ENCODE assay signal across 9 mouse cellular contexts in genomic region chr16:94155041-94155653, GRCm38 (mm10).
DNase-seq lines count a peak whose midpoint lies in the region; ATAC-seq and TF ChIP-seq lines count a peak whose summit lies in the region.
"Had no signal": no experiment of that assay in that cellular context is flagged by ENCODE, and none has a peak within 500 bp of the region (broad histone marks: within the 10 kb centered on the region; RNA-seq: fewer than 3 reads in every experiment).

No protein-coding gene starts in this region.

- no peaks in the 10 kb centered on the region for H3K27me3 ChIP-seq in intestine, embryonic 16.5 days (replicated peaks; ENCODE audit: control insufficient read depth, insufficient read depth, low read length)
- no peaks in the 10 kb centered on the region for H3K27me3 ChIP-seq in intestine, postnatal 0 days (replicated peaks; ENCODE audit: control insufficient read depth, insufficient read depth, low read length)
- no peaks in the 10 kb centered on the region for H3K27me3 ChIP-seq in forebrain, embryonic 15.5 days

- H3K9ac ChIP-seq in intestine, embryonic 16.5 days (ENCODE audit: low read depth, low read length) = 0 out of 2 replicates have a peak overlapping the region, but pooled peaks have one; percentile 3
- no peak overlapping the region for H3K9ac ChIP-seq in intestine, postnatal 0 days (ENCODE audit: low read depth, low read length)
- H3K9ac ChIP-seq in forebrain, embryonic 15.5 days (replicated peaks) = 0 out of 2 replicates have a peak overlapping the region, but pooled peaks have one; percentile 6
- H3K9ac ChIP-seq: embryonic facial prominence, embryonic 13.5 days had no signal

- no peak overlapping the region for H3K4me3 ChIP-seq in intestine, embryonic 16.5 days (ENCODE audit: low read length)
- no peak overlapping the region for H3K4me3 ChIP-seq in intestine, postnatal 0 days (ENCODE audit: low read depth, low read length)
- no peak overlapping the region for H3K4me3 ChIP-seq in forebrain, embryonic 15.5 days
- H3K4me3 ChIP-seq: embryonic facial prominence, embryonic 13.5 days had no signal

- 51% methylated on average over 14 of the region's 14 CpGs for WGBS in intestine, embryonic 16.5 days
- WGBS in intestine, postnatal 0 days = 59% methylated on average over 14 of the region's 14 CpGs
- 24% methylated on average over 14 of the region's 14 CpGs for WGBS in forebrain, embryonic 15.5 days

- no peak for ATAC-seq in intestine, embryonic 16.5 days
- no peak for ATAC-seq in intestine, postnatal 0 days
- peak; percentile 86 for ATAC-seq in forebrain, embryonic 15.5 days (replicated peaks)

- peak; percentile 63 for DNase-seq in cerebellum, adult 11 months
- DNase-seq in layer of hippocampus, postnatal 25 days (ENCODE audit: extremely low spot score in 1 of 2, low spot score in 1 of 2) = peak; percentile 14 to 26
- DNase-seq in spleen, postnatal 36 days (ENCODE audit: low spot score in 2 of 2) = no peak
- DNase-seq in lung, postnatal 10 days = no peak
- DNase-seq in lung, postnatal 4 days = no peak

- no peaks in the 10 kb centered on the region for H3K36me3 ChIP-seq in intestine, embryonic 16.5 days (ENCODE audit: control insufficient read depth, insufficient read depth, low read length)
- no peaks in the 10 kb centered on the region for H3K36me3 ChIP-seq in intestine, postnatal 0 days (ENCODE audit: control insufficient read depth, insufficient read depth)
- H3K36me3 ChIP-seq in forebrain, embryonic 15.5 days = no peaks in the 10 kb centered on the region
- H3K36me3 ChIP-seq: embryonic facial prominence, embryonic 13.5 days had no signal

- peaks cover 22% of the 10 kb centered on the region for H3K4me1 ChIP-seq in intestine, embryonic 16.5 days (ENCODE audit: control insufficient read depth, insufficient read depth, low read length)
- no peaks in the 10 kb centered on the region for H3K4me1 ChIP-seq in intestine, postnatal 0 days (replicated peaks; ENCODE audit: control insufficient read depth, insufficient read depth, low read length)
- H3K4me1 ChIP-seq in forebrain, embryonic 15.5 days = peaks cover 19% of the 10 kb centered on the region

- no peak for TF ChIP-seq CTCF in intestine, postnatal 0 days (IDR thresholded peaks at IDR 0.05; ENCODE audit: low read depth)

- H3K27ac ChIP-seq in intestine, embryonic 16.5 days (ENCODE audit: low read length) = no peak overlapping the region
- H3K27ac ChIP-seq in intestine, postnatal 0 days (ENCODE audit: low read depth, low read length) = no peak overlapping the region
- peak overlapping the region; percentile 24 for H3K27ac ChIP-seq in forebrain, embryonic 15.5 days (replicated peaks)
- H3K27ac ChIP-seq: embryonic facial prominence, embryonic 13.5 days had no signal

- H3K4me2 ChIP-seq in intestine, embryonic 16.5 days (ENCODE audit: low read depth, low read length) = no peak overlapping the region
- H3K4me2 ChIP-seq in intestine, postnatal 0 days (replicated peaks; ENCODE audit: low read depth) = no peak overlapping the region
- no peak overlapping the region for H3K4me2 ChIP-seq in forebrain, embryonic 15.5 days (replicated peaks)
- H3K4me2 ChIP-seq: embryonic facial prominence, embryonic 13.5 days had no signal

- H3K9me3 ChIP-seq in intestine, embryonic 16.5 days (ENCODE audit: control insufficient read depth, low read length) = no peaks in the 10 kb centered on the region
- H3K9me3 ChIP-seq in intestine, postnatal 0 days (ENCODE audit: control insufficient read depth) = no peaks in the 10 kb centered on the region
- H3K9me3 ChIP-seq in forebrain, embryonic 15.5 days = no peaks in the 10 kb centered on the region
- H3K9me3 ChIP-seq: embryonic facial prominence, embryonic 13.5 days had no signal

Comparison
In these comparisons a context has a peak if more than half of its experiments do, and no peak if none do; other contexts are left out.
1. DNase-seq: peak in cerebellum, adult 11 months (single experiment) and layer of hippocampus, postnatal 25 days (2 of 2); none in spleen, postnatal 36 days (0 of 2), lung, postnatal 10 days (single experiment) and lung, postnatal 4 days (0 of 2).